Mouse (Mus musculus): Measurements from ENCODE around the gene Msh3.

GRCm38 (mm10) chr13:92241426-92241825 lies 113.4 kb downstream of the Msh3 start:
- TF ChIP-seq EP300 (IDR thresholded peaks at IDR 0.05; ENCODE audit: low read depth) (no peak), CTCF (IDR thresholded peaks at IDR 0.05; ENCODE audit: low read depth) (no peak)
